Mouse (Mus musculus) limb, embryonic 12.5 days (tissue): Measurements from ENCODE around the gene 1700017B05Rik. TPM values are rescaled to one million over a fixed set of nuclear protein-coding genes. Genes with fewer than 3 reads are reported as not detected.
"Not testable (repeated sequence)": the region's sequence is repeated elsewhere in the genome, so short reads cannot be mapped to it uniquely, and the experiment has no call there.

ENCODE experiments used
- ATAC-seq: fragments of 200-750 bp; cut with Nextera tagmentation; 2 replicates; pipeline ENCODE4 v1.8.0; 2017; ENCODE audit warnings: low read depth, moderate TSS enrichment; ENCODE audit not compliant: insufficient number of reproducible peaks, insufficient read depth, low FRiP score, low TSS enrichment
- H3K27ac ChIP-seq: fragments of 300-500 bp; sonication (generic); 2 replicates; pipeline ENCODE4 v1.5.1; 2016; ENCODE audit warnings: mild to moderate bottlenecking, moderate library complexity
- H3K27me3 ChIP-seq: fragments of 300-500 bp; sonication (generic); 2 replicates; pipeline ENCODE4 v1.6.1; 2016; ENCODE audit warnings: mild to moderate bottlenecking, moderate library complexity
- H3K36me3 ChIP-seq: fragments of 300-500 bp; sonication (generic); 2 replicates; pipeline ENCODE4 v1.6.1; 2016; ENCODE audit warnings: mild to moderate bottlenecking, moderate library complexity
- H3K4me1 ChIP-seq: fragments of 300-500 bp; sonication (generic); replicated peaks from 2 replicates; pipeline ENCODE4 v1.6.1; 2016
- H3K4me2 ChIP-seq: fragments of 300-500 bp; sonication (generic); 2 replicates; pipeline ENCODE4 v1.6.1; 2016; ENCODE audit warnings: mild to moderate bottlenecking, moderate library complexity
- H3K4me3 ChIP-seq: fragments of 300-500 bp; sonication (generic); replicated peaks from 2 replicates; pipeline ENCODE4 v1.5.1; 2016; ENCODE audit warnings: mild to moderate bottlenecking
- H3K9ac ChIP-seq: fragments of 300-500 bp; sonication (generic); replicated peaks from 2 replicates; pipeline ENCODE4 v1.6.1; 2016; ENCODE audit warnings: mild to moderate bottlenecking, moderate library complexity
- H3K9me3 ChIP-seq: fragments of 300-500 bp; sonication (generic); 2 replicates; pipeline ENCODE4 v1.6.1; 2016; ENCODE audit warnings: mild to moderate bottlenecking, moderate library complexity
- WGBS: fragments of 180-500 bp; shearing (Covaris S2); methylation state at CpG from one replicate; pipeline ENCODE4 v1.1.7; 2016; 5-methylcytosine and 5-hydroxymethylcytosine counted together
- polyA plus RNA-seq: library from polyadenylated mRNA; unstranded; fragments of >200 nt; fragmentation: Nextera tagmentation; extraction: Ambion mirVana; gene quantifications from 2 replicates; pipeline ENCODE4 v1.2.1, GENCODE M21; 2016

1700017B05Rik gene
- polyA plus RNA-seq, 1 experiment from 2014 or later = 15.3 TPM

DNA sequence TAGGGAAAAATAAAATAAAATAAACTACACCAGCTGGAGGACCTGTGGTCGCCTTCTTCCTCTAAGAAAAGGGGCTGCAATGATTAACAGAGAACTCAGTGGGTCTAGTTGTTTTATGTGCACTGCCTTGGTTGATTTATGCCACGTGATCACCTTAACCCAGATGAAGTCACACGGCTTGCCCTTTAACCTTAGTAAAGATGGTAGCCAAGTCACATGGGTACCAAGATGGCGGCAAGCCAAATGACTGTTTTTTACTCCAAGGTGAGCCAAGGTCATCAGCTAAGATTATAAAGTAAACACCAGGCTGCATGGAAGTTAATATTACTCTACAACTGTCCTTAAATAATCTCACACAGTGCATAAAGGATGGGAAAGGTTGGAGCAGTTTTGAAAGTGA is 32.7 kb downstream of the 1700017B05Rik start:
- Histone ChIP-seq H3K9ac (no peak overlapping the region), H3K36me3 (no peaks in the 10 kb centered on the region), H3K4me1 (peaks cover 12% of the 10 kb centered on the region), H3K4me3 (no peak overlapping the region), H3K9me3 (no peaks in the 10 kb centered on the region), H3K27ac (peak overlapping the region; percentile 5; the same call in 1 of the 2 replicates), H3K27me3 (no peaks in the 10 kb centered on the region), H3K4me2 (no peak overlapping the region)
- ATAC-seq = no peak
- 51% methylated on average over 4 of the region's 4 CpGs for WGBS

DNA sequence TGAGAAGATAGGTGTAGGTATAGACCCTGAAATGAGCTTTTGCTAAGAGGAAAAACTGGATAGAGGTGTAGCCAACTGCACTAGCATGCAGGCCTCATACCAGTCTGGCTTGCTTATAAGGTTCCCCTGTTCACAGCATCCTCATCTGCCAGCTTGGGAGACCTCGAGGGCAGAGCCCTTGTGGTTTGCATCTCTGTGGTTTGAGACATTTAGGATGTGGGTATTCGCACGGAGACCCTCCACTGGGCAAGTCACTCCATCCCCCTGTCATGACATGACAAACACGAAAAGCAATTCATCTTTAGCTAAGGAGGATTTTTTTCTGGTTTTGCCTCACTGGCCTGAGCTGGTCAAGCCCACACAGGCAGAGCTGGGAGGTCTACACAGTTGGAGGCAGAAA is 34.2 kb downstream of the 1700017B05Rik start:
- Histone ChIP-seq H3K27me3 (no peaks in the 10 kb centered on the region), H3K9me3 (no peaks in the 10 kb centered on the region), H3K27ac (no peak overlapping the region), H3K4me1 (peaks cover 12% of the 10 kb centered on the region), H3K9ac (no peak overlapping the region), H3K4me2 (no peak overlapping the region), H3K4me3 (no peak overlapping the region), H3K36me3 (no peaks in the 10 kb centered on the region)
- WGBS = 73% methylated on average over 4 of the region's 4 CpGs
- no peak for ATAC-seq

DNA sequence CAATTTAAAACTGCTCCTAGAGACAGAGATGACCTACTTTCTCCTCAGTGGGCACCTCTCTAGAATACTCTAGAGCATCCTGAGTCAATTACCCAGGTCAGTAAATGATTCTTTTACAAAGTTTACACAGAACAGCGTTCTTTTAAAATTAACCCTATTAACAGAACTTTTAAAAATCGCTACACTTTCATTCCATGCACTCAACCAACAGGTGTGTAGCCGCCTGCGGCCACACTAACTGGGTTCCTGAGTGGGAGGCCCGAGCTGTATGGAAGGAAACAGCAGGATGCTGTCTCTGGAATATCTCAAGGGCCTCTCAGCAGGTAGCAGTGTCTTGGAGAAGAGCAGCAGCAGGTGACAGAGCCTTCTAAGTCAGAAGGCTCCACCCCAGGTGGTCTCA is 35.2 kb downstream of the 1700017B05Rik start:
- Histone ChIP-seq H3K27me3 (no peaks in the 10 kb centered on the region), H3K4me3 (no peak overlapping the region), H3K9ac (no peak overlapping the region), H3K9me3 (no peaks in the 10 kb centered on the region), H3K36me3 (no peaks in the 10 kb centered on the region), H3K4me1 (peaks cover 12% of the 10 kb centered on the region), H3K4me2 (no peak overlapping the region), H3K27ac (no peak overlapping the region)
- ATAC-seq = no peak
- WGBS = 61% methylated on average over 5 of the region's 5 CpGs

DNA sequence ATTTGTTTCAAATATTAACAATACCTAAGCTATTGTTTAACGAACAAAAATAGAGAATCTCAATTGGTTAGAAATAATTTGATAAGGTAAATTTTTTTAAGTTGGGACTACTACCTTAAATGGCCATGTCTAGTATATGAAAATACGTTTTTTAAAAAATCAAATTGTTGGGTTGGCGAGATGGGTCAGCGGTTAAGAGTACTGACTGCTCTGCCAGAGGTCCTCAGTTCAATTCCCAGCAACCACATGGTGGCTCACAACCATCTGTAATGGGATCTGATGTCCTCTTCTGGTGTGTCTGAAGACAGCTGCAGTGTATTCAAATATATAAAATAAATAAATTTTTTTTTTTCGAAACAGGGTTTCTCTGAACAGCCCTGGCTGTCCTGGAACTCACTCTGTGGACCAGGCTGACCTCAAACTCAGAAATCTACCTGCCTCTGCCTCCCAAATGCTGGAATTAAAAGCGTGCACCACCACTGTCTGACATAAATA is 35.7 kb downstream of the 1700017B05Rik start:
- not testable (repeated sequence) for ATAC-seq, H3K9ac ChIP-seq, H3K4me2 ChIP-seq, H3K27ac ChIP-seq, H3K4me3 ChIP-seq, H3K9me3 ChIP-seq, H3K27me3 ChIP-seq, H3K36me3 ChIP-seq
- 91% methylated on average over 6 of the region's 6 CpGs for WGBS
- peaks cover 12% of the 10 kb centered on the region for H3K4me1 ChIP-seq

DNA sequence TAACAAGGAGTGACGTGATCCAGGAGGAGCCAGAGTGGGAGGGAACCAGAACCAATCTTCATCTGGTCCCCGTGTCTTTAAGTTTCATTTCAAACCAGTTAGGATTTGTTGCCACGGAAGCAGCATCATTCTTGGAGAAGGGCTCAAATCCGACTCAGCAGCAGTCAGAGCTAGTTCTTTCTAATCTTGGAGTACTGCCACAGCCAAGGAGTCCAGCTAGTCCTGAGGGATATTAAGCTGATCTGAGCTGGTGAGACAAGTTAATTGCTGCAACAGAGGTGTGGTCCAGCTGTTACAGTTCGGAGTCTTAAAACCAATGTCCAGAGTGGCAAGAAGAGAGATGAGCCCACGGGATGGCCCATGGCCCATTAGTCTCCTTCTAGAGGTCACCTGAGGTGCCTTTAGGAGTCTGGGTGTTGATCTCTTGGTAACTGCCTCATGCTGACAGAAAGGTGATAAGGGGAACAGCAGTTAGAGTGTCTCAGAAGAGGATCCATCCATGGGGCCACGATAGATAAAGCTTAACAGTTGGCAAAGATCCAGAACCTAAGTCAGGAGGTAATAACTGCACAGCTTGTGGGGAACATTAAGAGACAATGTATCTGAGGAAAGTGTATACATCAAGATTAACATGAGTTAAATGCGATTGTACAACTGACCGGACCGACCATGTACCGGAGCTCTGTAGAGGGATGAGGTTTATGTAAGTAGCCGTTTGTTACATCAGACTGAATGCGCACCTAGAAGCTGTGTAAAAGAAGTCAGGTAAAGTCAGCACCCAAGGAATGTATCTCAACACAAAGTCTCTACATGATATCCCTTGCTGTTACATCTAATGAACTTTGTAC is 36.4 kb downstream of the 1700017B05Rik start:
- Histone ChIP-seq H3K9ac (no peak overlapping the region), H3K4me1 (peaks cover 12% of the 10 kb centered on the region), H3K4me3 (no peak overlapping the region), H3K9me3 (no peaks in the 10 kb centered on the region), H3K27ac (no peak overlapping the region), H3K36me3 (no peaks in the 10 kb centered on the region), H3K27me3 (no peaks in the 10 kb centered on the region), H3K4me2 (no peak overlapping the region)
- no peak for ATAC-seq
- WGBS = 87% methylated on average over 13 of the region's 13 CpGs

DNA sequence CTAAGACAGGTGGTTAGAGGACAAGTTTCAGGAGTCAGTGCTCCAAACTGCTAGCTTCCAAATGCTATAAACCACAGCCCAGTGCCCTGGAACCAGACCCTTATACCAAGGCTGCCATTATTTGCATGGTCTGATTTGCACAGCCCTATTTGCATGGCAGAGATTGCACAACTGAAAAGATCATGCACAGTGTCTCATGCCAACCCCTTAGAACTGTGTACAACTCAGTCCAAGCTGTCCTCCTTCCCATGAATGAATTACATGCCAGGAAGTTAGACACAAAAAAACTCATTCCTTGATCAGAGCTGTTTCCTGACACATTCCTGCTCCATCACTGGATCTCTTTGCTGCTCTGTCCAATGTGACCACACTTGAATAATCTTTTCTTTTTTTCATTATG is 39.1 kb downstream of the 1700017B05Rik start:
- no peaks in the 10 kb centered on the region for H3K36me3 ChIP-seq
- ATAC-seq = no peak
- no peak overlapping the region for H3K4me2 ChIP-seq

DNA sequence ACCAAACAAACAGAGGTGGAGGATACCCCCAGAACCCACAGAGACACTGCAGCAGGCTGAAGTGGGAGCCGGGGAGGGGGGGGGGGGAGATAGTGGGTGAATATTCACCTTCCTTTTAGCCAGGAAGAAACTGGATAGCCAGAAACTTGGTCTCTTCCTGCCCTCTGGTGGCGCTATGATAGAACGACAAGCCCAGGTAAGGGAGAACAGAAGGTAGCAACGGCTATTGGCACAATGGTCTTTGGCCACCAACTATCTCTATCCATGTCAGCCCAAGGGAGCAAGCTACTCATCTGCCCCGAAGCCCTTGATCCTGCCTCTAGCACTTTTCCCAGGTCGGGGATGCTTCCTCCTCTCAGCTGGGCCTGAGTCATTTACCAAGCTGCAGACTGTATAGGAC is 42.1 kb downstream of the 1700017B05Rik start:
- Histone ChIP-seq H3K36me3 (no peaks in the 10 kb centered on the region), H3K4me2 (no peak overlapping the region), H3K27ac (no peak overlapping the region), H3K4me1 (no peaks in the 10 kb centered on the region), H3K4me3 (no peak overlapping the region), H3K27me3 (no peaks in the 10 kb centered on the region), H3K9ac (no peak overlapping the region), H3K9me3 (no peaks in the 10 kb centered on the region)
- WGBS = 22% methylated on average over 6 of the region's 6 CpGs
- ATAC-seq = no peak

More for the DNA sequence above, 39.1 kb downstream of the 1700017B05Rik start:
- no peak overlapping the region for H3K9ac ChIP-seq
- no peak overlapping the region for H3K27ac ChIP-seq
- no peaks in the 10 kb centered on the region for H3K9me3 ChIP-seq
- H3K4me3 ChIP-seq = no peak overlapping the region
- H3K27me3 ChIP-seq = no peaks in the 10 kb centered on the region
- no peaks in the 10 kb centered on the region for H3K4me1 ChIP-seq

DNA sequence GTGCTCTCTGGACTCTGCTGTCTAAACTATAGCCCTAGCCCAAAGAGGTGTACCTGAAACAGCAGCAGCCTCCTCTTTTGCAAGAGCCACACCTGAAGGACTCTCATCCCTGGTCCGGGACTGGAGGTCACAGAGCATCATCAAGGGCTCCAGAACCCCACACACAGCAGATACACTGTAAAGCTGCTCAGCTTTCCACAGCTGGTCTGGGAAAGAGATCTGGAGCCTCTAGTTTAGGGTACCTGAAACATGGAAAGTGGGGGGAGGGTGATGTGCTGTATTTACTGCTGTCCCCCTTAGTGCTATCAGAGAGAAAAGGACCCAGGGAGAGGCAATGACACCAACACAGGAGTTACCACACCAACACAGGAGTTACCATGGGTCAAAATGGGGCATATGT is 42.9 kb downstream of the 1700017B05Rik start:
- Histone ChIP-seq H3K4me1 (no peaks in the 10 kb centered on the region), H3K4me2 (no peak overlapping the region), H3K27me3 (no peaks in the 10 kb centered on the region), H3K27ac (no peak overlapping the region), H3K4me3 (no peak overlapping the region), H3K9me3 (no peaks in the 10 kb centered on the region), H3K36me3 (no peaks in the 10 kb centered on the region), H3K9ac (no peak overlapping the region)
- WGBS = 73% methylated on average over 1 of the region's 1 CpGs
- ATAC-seq = no peak

DNA sequence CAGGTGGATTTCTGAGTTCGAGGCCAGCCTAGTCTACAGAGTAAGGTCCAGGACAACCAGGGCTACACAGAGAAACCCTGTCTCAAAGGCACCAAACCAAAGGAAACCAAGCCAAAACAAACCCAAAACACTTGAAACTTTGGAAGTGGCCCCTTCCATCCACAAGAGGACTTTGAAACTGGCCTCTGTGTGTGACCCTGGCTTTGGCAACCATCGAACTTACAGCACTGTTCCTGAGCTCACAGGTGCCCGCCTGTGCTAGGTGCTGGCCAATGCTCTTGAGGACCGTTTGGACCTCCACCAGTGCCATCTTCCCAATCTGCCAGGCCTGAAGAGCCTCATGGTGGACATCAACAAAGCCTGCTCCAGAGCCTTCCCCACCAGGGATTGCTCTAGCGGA is 43.6 kb downstream of the 1700017B05Rik start:
- Histone ChIP-seq H3K27me3 (no peaks in the 10 kb centered on the region), H3K4me1 (no peaks in the 10 kb centered on the region), H3K36me3 (no peaks in the 10 kb centered on the region), H3K27ac (no peak overlapping the region), H3K9ac (no peak overlapping the region), H3K4me2 (no peak overlapping the region), H3K4me3 (no peak overlapping the region), H3K9me3 (no peaks in the 10 kb centered on the region)
- WGBS = 81% methylated on average over 5 of the region's 5 CpGs
- ATAC-seq = no peak

DNA sequence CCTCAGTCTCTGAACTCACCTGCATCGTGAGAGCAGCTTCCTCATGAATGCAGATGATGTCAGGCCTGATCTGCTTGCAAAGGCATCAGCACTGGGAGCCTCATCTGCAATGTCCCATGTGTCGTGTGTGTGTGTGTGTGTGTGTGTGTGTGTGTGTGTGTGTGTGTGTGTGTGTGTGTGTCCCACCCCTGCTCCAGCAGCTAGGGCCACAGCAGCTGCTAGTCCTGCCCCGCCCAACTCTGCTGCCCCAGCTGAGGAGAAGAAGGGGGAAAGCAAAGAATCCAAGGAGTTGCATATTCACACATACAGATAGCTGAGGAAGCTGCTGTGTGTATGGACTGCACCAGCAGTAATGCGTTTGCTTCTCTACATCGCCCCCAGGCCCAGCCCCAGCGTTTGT is 45.2 kb downstream of the 1700017B05Rik start:
- Histone ChIP-seq H3K4me3 (no peak overlapping the region), H3K9me3 (no peaks in the 10 kb centered on the region), H3K4me2 (no peak overlapping the region), H3K9ac (no peak overlapping the region), H3K27me3 (no peaks in the 10 kb centered on the region), H3K4me1 (peaks cover 10% of the 10 kb centered on the region), H3K36me3 (no peaks in the 10 kb centered on the region), H3K27ac (no peak overlapping the region)
- 79% methylated on average over 6 of the region's 6 CpGs for WGBS
- no peak for ATAC-seq

DNA sequence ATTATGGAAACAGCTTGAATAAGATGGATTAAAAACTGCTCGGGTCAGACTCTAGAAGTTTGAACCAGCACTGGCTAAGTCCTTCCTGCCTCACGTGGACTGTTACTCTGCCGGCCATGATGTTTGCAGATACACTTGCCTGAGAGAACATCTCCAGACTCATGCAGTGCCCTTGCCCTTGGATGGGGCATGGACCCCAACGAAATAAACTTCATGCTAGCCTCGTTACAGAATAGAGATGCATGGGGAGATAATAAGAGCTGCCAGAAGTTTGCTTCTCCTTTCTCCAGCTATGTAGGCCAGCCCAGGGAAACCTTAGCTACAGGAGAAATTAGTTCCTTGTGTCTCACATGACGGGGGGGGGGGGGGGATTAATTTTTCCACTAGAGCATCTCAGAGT is 47.9 kb downstream of the 1700017B05Rik start:
- ATAC-seq = no peak
- Histone ChIP-seq H3K27ac (no peak overlapping the region), H3K9ac (no peak overlapping the region), H3K4me1 (peaks cover 15% of the 10 kb centered on the region), H3K4me2 (no peak overlapping the region), H3K9me3 (no peaks in the 10 kb centered on the region), H3K4me3 (no peak overlapping the region), H3K27me3 (no peaks in the 10 kb centered on the region), H3K36me3 (no peaks in the 10 kb centered on the region)
- 77% methylated on average over 6 of the region's 6 CpGs for WGBS
